Mouse (Mus musculus): ENCODE measurements around the gene Ankfn1. TPM values are rescaled to one million over a fixed set of nuclear protein-coding genes. Genes with fewer than 3 reads are reported as not detected.

The Ankfn1 gene
- polyA plus RNA-seq, 1 experiment = not detected

DNA sequence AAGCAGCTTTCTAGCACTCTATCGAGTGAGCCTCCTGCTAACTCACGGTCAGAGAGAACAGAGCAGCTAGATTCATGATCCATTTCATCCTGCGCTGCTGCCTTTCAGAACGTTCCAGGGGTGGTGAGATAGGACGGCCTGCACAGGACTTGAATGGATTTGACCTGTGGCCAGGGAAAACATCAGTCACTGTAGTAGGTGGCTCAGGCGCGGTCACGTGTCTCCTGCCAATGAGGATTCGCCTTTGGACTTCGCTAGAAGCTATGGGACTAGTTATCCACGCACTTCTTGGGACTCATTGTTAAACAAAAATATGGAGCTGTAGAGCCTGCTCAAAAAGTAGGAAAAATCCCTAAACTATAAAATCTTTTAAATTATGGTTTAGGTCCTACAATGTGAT, 226.0 kb downstream of the Ankfn1 start:
- TF ChIP-seq POLR2A (IDR thresholded peaks at IDR 0.05; ENCODE audit: borderline replicate concordance, low read depth, low read length) (no peak), CTCF (IDR thresholded peaks at IDR 0.05; ENCODE audit: low read depth, low read length) (no peak)
- H3K27ac ChIP-seq (ENCODE audit: insufficient read depth, low read depth, low read length) = no peak overlapping the region
- no peak overlapping the region for H3K4me3 ChIP-seq (ENCODE audit: insufficient read depth, low read length)
- H3K4me1 ChIP-seq (ENCODE audit: control insufficient read depth, insufficient read depth, low read length) = no peaks in the 10 kb centered on the region

DNA sequence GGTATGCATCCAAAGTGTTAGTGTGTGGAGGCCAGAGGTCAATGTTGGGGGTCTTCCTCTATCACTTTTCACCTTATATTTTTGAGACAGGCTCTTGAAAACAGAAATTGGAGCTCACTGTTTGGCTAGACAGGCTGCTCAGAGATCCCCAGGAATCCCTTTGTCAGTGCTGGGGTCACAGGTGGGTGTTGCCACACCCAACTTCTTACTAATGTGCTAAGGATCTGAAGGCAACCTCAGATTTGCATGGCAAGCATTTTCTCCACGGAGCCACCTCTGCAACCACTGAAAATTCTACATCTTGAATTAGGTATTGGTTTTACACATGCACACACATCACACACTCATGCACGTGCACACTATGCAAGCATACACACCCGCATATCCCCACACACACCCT, 226.5 kb downstream of the Ankfn1 start:
- TF ChIP-seq POLR2A (IDR thresholded peaks at IDR 0.05; ENCODE audit: borderline replicate concordance, low read depth, low read length) = no peak
- TF ChIP-seq CTCF (IDR thresholded peaks at IDR 0.05; ENCODE audit: low read depth, low read length) = no peak
- no peak overlapping the region for H3K27ac ChIP-seq (ENCODE audit: insufficient read depth, low read depth, low read length)

DNA sequence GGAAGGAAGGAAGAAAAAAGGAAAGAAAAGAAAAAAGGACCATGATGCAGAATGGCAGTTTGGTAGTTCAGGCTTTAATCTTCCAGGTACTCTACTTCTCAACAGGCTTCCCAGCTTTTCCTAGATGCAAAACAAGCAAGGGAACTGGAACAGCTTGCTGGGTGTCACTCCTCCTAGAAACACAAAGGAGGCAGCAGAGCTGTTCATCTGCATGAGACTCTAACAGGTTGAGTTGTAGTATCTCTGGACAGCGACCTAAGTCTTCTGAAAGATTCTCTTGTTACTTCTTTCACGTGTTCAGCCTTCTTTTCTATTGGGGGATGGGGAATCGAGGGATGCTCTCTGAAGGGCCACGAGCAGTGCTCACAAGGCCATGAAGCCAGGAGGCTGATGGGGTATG, 228.7 kb downstream of the Ankfn1 start:
- Histone ChIP-seq H3K4me3 (ENCODE audit: insufficient read depth, low read length) (no peak overlapping the region), H3K27ac (ENCODE audit: insufficient read depth, low read depth, low read length) (no peak overlapping the region), H3K4me1 (ENCODE audit: control insufficient read depth, insufficient read depth, low read length) (no peaks in the 10 kb centered on the region)
- TF ChIP-seq CTCF (IDR thresholded peaks at IDR 0.05; ENCODE audit: low read depth, low read length) = no peak
- TF ChIP-seq POLR2A (IDR thresholded peaks at IDR 0.05; ENCODE audit: borderline replicate concordance, low read depth, low read length) = no peak

More for the DNA sequence above, 226.5 kb downstream of the Ankfn1 start:
- H3K4me1 ChIP-seq (ENCODE audit: control insufficient read depth, insufficient read depth, low read length) = no peaks in the 10 kb centered on the region
- no peak overlapping the region for H3K4me3 ChIP-seq (ENCODE audit: insufficient read depth, low read length)

DNA sequence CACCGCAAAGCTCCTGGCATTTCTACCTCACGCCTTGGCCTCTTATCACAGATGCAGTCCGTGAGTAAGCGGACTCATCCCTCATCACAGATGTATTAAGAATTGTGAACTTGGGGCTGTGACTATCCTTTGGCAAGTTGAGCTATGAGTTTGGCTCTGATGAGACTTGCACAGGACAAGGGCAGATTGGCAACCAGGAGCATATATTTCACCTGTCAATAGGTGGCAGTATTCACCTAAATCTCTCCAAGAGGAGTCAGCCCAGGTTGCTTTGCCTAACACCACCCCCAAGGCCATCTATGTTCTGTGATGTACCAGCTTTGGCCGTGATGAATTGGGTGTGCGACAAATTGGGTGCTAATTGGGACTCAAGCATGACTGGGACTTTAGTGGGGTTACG, 231.3 kb downstream of the Ankfn1 start:
- Histone ChIP-seq H3K27ac (ENCODE audit: insufficient read depth, low read depth, low read length) (no peak overlapping the region), H3K4me3 (ENCODE audit: insufficient read depth, low read length) (no peak overlapping the region), H3K4me1 (ENCODE audit: control insufficient read depth, insufficient read depth, low read length) (no peaks in the 10 kb centered on the region)
- TF ChIP-seq POLR2A (IDR thresholded peaks at IDR 0.05; ENCODE audit: borderline replicate concordance, low read depth, low read length) = no peak
- no peak for TF ChIP-seq CTCF (IDR thresholded peaks at IDR 0.05; ENCODE audit: low read depth, low read length)

DNA sequence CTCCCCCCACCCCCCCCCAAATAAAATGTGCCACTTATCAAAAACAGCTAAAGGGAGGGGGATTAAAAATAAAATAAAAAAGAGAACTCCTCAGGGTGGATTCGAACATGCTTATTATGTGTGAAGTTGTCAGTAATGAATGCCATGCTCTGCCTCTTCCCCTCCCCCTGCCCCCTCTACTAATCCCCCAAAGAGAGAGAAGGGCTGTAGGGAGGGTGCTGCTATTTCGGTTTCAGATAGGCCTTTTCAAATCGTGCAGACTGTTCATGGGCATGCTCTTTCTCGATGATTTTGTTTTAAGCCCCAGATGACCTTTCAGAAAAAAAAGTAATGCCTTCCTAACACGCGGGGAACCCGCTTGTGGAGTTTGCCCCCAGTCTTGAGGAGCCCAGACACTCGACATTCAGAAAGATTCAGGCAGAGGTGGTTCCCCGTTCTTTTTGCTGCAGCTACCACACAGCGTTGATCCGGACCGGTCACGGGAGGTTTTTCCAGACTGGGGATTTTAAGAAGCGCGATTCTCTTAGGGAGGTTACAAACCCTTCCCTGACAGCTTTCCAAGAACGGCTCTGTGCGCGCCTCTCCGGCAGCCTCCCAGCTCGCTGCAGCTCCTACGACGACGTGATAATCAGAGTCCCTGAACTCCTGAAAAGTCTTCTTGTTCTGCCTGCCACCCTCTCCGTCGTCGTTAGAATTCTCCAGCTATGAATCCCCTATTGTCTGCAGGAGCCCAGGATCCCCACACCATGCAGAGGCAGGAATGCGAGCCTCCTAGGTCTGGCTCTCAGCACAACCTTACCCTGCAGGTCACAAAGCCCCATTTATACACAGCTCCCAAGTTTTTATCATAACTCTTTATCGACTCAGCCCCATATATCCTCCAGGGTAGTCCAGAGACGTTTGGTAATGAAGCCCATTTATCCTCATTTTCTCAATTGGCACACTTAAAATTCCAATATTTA, 232.3 kb downstream of the Ankfn1 start:
- Histone ChIP-seq H3K4me1 (ENCODE audit: control insufficient read depth, insufficient read depth, low read length) (no peaks in the 10 kb centered on the region), H3K27ac (ENCODE audit: insufficient read depth, low read depth, low read length) (no peak overlapping the region), H3K4me3 (ENCODE audit: insufficient read depth, low read length) (no peak overlapping the region)
- TF ChIP-seq CTCF (IDR thresholded peaks at IDR 0.05; ENCODE audit: low read depth, low read length) = no peak
- TF ChIP-seq POLR2A (IDR thresholded peaks at IDR 0.05; ENCODE audit: borderline replicate concordance, low read depth, low read length) = no peak

DNA sequence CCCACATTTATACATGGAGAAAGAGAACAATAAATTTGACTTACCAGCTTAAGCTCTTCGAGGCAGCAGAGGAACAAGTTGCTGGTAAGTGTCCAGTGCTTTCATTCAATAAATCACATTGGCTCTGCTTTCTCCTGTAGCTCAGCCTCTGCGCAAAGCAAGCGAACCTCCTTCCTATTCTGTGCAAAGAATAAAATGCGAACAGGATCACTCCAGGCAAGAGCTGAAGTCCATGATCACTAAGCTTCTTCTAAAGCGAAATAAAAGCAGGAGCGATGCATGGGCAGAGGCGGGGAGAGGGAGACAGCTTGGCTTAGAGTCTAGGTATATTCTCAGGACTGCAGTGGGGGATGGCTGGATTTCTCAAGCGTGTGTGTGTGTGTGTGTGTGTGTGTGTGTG, 239.1 kb downstream of the Ankfn1 start:
- Histone ChIP-seq H3K4me1 (ENCODE audit: control insufficient read depth, insufficient read depth, low read length) (no peaks in the 10 kb centered on the region), H3K4me3 (ENCODE audit: insufficient read depth, low read length) (no peak overlapping the region), H3K27ac (ENCODE audit: insufficient read depth, low read depth, low read length) (no peak overlapping the region)
- TF ChIP-seq CTCF (IDR thresholded peaks at IDR 0.05; ENCODE audit: low read depth, low read length) (no peak), POLR2A (IDR thresholded peaks at IDR 0.05; ENCODE audit: borderline replicate concordance, low read depth, low read length) (no peak)

DNA sequence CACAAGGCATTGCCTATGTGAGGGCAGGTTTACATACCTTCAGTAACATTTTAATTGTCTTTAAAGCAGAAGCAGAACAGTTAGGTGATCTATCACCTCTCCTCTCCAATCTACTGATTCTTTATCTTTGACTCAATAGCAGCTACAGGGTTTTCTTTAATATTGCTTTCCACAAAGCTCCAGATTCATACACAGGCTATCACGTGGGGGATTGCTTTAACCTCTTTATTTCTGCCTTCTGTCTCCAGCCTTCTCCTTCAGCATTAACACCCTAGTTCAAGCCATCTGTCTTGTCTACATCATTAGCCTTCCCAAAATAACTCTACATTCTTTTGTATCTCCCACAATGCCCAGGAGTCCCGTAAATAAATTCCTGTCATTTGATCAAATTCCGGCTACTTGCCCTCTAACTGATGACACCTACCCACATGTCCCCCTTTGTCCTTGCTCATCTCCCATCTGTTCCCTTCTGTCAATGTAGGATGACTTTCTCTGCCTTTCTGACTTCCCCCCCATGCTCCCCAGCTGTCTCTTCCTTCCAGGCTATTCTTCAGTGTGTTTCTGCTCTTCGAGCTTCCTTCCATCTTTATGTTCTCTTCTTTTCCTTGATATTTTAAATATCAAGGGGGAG, 249.5 kb downstream of the Ankfn1 start:
- TF ChIP-seq CTCF (IDR thresholded peaks at IDR 0.05; ENCODE audit: low read depth, low read length) (no peak), POLR2A (IDR thresholded peaks at IDR 0.05; ENCODE audit: borderline replicate concordance, low read depth, low read length) (no peak)
- H3K27ac ChIP-seq (ENCODE audit: insufficient read depth, low read depth, low read length) = no peak overlapping the region
- H3K4me1 ChIP-seq (ENCODE audit: control insufficient read depth, insufficient read depth, low read length) = no peaks in the 10 kb centered on the region
- H3K4me3 ChIP-seq (ENCODE audit: insufficient read depth, low read length) = no peak overlapping the region

DNA sequence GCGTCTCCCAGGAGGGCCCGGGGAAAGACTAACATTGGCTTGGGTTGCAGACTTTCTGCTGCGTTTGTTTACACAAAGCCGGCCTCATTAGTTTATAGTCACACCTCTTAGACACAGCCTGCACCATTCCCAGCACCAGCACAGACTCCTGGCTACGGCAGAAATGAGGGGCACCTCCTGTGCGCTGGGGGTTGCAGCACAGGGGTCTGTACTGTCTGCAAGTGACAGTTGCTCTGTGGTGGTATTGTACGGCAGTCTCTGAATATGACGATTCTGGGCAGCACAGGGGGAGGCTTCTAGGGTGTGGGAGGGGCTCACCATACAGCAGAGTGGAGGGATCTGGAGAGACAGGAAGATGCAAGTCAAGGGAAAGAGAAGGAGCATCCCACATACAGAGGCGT, 262.0 kb downstream of the Ankfn1 start:
- no peaks in the 10 kb centered on the region for H3K4me1 ChIP-seq (ENCODE audit: control insufficient read depth, insufficient read depth, low read length)
- TF ChIP-seq CTCF (IDR thresholded peaks at IDR 0.05; ENCODE audit: low read depth, low read length) (no peak), POLR2A (IDR thresholded peaks at IDR 0.05; ENCODE audit: borderline replicate concordance, low read depth, low read length) (no peak)
- H3K4me3 ChIP-seq (ENCODE audit: insufficient read depth, low read length) = no peak overlapping the region
- no peak overlapping the region for H3K27ac ChIP-seq (ENCODE audit: insufficient read depth, low read depth, low read length)

DNA sequence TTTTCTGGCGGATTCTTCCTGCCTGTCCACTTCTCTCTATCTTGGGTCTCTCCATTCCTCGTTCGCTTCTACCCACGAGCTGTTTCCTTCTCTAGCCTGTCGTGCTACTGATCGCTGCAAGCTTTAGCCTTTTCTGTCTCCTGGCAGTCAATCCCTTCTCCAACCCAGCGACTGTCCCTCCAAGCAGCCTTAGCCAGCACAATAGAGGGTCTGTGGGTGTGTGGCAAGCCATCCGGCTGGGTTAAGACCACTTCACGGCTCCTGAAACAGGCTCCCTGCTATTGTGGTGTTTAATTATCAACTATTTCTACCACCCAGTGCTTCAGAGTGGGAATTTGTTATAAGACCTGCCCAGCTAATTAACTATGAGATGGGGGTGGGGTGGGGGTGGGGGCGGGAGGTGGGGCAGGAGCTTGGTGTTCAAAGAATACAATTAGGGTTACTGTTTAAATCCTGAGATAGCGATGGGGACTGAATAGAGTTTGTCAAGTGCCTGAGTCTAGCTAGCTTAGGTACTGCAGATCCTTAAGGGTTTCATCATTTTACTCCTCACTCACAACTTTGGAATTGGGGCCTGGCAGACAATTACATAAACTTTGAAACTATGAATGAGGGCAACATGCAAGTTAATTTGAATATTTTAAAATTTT, 268.7 kb downstream of the Ankfn1 start:
- TF ChIP-seq CTCF (IDR thresholded peaks at IDR 0.05; ENCODE audit: low read depth, low read length) = no peak
- TF ChIP-seq POLR2A (IDR thresholded peaks at IDR 0.05; ENCODE audit: borderline replicate concordance, low read depth, low read length) = no peak
- Histone ChIP-seq H3K4me1 (ENCODE audit: control insufficient read depth, insufficient read depth, low read length) (no peaks in the 10 kb centered on the region), H3K27ac (ENCODE audit: insufficient read depth, low read depth, low read length) (no peak overlapping the region), H3K4me3 (ENCODE audit: insufficient read depth, low read length) (no peak overlapping the region)

All from bone marrow macrophage, adult 2 months (primary cell).